Mouse (Mus musculus) neural tube, embryonic 14.5 days (tissue): Measurements from ENCODE around the gene Rpl22l1. TPM values are rescaled to one million over a fixed set of nuclear protein-coding genes. Genes with fewer than 3 reads are reported as not detected.
"Not testable (repeated sequence)": the region's sequence is repeated elsewhere in the genome, so short reads cannot be mapped to it uniquely, and the experiment has no call there.

ENCODE experiments used
- ATAC-seq: fragments of 200-750 bp; cut with Nextera tagmentation; 2 replicates; pipeline ENCODE4 v1.8.0; 2017; ENCODE audit warnings: low read depth, mild to moderate bottlenecking, moderate TSS enrichment, moderate library complexity
- H3K27ac ChIP-seq: fragments of 300-500 bp; sonication (generic); 2 replicates; pipeline ENCODE4 v1.5.1; 2014; ENCODE audit warnings: low read depth, mild to moderate bottlenecking, control low read depth, low read length, moderate library complexity, mixed read lengths
- H3K27me3 ChIP-seq: fragments of 300-500 bp; sonication (generic); 2 replicates; pipeline ENCODE4 v1.6.1; 2014; ENCODE audit warnings: low read length; ENCODE audit not compliant: control insufficient read depth, insufficient read depth
- H3K36me3 ChIP-seq: fragments of 300-500 bp; sonication (generic); 2 replicates; pipeline ENCODE4 v1.6.1; 2014; ENCODE audit warnings: low read length, mixed read lengths; ENCODE audit not compliant: control insufficient read depth, insufficient read depth
- H3K4me1 ChIP-seq: fragments of 300-500 bp; sonication (generic); 2 replicates; pipeline ENCODE4 v1.6.1; 2014; ENCODE audit warnings: low read length; ENCODE audit not compliant: control insufficient read depth, insufficient read depth
- H3K4me2 ChIP-seq: fragments of 300-500 bp; sonication (generic); 2 replicates; pipeline ENCODE4 v1.6.1; 2014; ENCODE audit warnings: mild to moderate bottlenecking, low read depth, low read length, control low read depth
- H3K4me3 ChIP-seq: fragments of 300-500 bp; sonication (generic); 2 replicates; pipeline ENCODE4 v1.5.1; 2014; ENCODE audit warnings: low read depth, low read length, control low read depth, mixed read lengths
- H3K9ac ChIP-seq: fragments of 300-500 bp; sonication (generic); replicated peaks from 2 replicates; pipeline ENCODE4 v1.6.1; 2014; ENCODE audit warnings: low read depth, mild to moderate bottlenecking, control low read depth, low read length, mixed read lengths
- H3K9me3 ChIP-seq: fragments of 300-500 bp; sonication (generic); 2 replicates; pipeline ENCODE4 v1.6.1; 2016; ENCODE audit warnings: low read length; ENCODE audit not compliant: control insufficient read depth
- WGBS: fragments of 180-500 bp; shearing (Covaris S2); extraction: QIAGEN DNeasy Blood & Tissue Kit; methylation state at CpG from one replicate; pipeline ENCODE4 v1.1.7; 2014; 5-methylcytosine and 5-hydroxymethylcytosine counted together
- polyA plus RNA-seq: library from polyadenylated mRNA; unstranded; fragments of >200 nt; fragmentation: Nextera tagmentation; extraction: Ambion mirVana; gene quantifications from 2 replicates; pipeline ENCODE4 v1.2.1, GENCODE M21; 2014

Rpl22l1 gene
- 256 and 280 TPM in 2 replicates for polyA plus RNA-seq

GRCm38 (mm10) chr3:28805301-28806097 lies at the start of gene Rpl22l1:
Gene Rpl22l1 (plus strand): TSS chr3:28805436.
- Histone ChIP-seq H3K4me3 (peak within 1 kb of the TSS; percentile 82), H3K9me3 (no peaks in the 10 kb centered on the region), H3K27me3 (no peaks in the 10 kb centered on the region), H3K4me2 (peak within 1 kb of the TSS; percentile 82), H3K36me3 (0 out of 2 replicates have a peak, but pooled peaks cover 4% of the 10 kb centered on the region), H3K27ac (peak within 1 kb of the TSS; percentile 88), H3K9ac (peak within 1 kb of the TSS; percentile 90), H3K4me1 (peaks cover 9% of the 10 kb centered on the region)
- peak; percentile 100 for ATAC-seq
- under 1% methylated on average over 72 of the region's 72 CpGs for WGBS

GRCm38 (mm10) chr3:28755477-28755876 lies 49.8 kb upstream of the Rpl22l1 start:
- H3K9me3 ChIP-seq = no peaks in the 10 kb centered on the region
- no peaks in the 10 kb centered on the region for H3K36me3 ChIP-seq
- WGBS = 53% methylated on average over 7 of the region's 7 CpGs
- no peak overlapping the region for H3K4me3 ChIP-seq
- no peak overlapping the region for H3K9ac ChIP-seq
- H3K27ac ChIP-seq = no peak overlapping the region
- 0 out of 2 replicates have a peak, but pooled peaks cover 8% of the 10 kb centered on the region for H3K4me1 ChIP-seq
- H3K27me3 ChIP-seq = no peaks in the 10 kb centered on the region
- peak; percentile 58 for ATAC-seq
- H3K4me2 ChIP-seq = no peak overlapping the region

- no peak overlapping the region for H3K4me3 ChIP-seq
- peak; percentile 63; the same call in 1 of the 2 replicates for ATAC-seq
- 34% methylated on average over 8 of the region's 8 CpGs for WGBS
- 0 out of 2 replicates have a peak, but pooled peaks cover 2% of the 10 kb centered on the region for H3K4me1 ChIP-seq
- no peak overlapping the region for H3K9ac ChIP-seq
- no peaks in the 10 kb centered on the region for H3K9me3 ChIP-seq
- no peak overlapping the region for H3K4me2 ChIP-seq
- no peaks in the 10 kb centered on the region for H3K27me3 ChIP-seq
- H3K36me3 ChIP-seq = no peaks in the 10 kb centered on the region
- no peak overlapping the region for H3K27ac ChIP-seq
Observed at GRCm38 (mm10) chr3:28761225-28761789, 43.9 kb upstream of the Rpl22l1 start.

- WGBS = 92% methylated on average over 4 of the region's 4 CpGs
- Histone ChIP-seq H3K27ac (no peak overlapping the region), H3K4me2 (no peak overlapping the region), H3K4me1 (no peaks in the 10 kb centered on the region), H3K9ac (no peak overlapping the region), H3K36me3 (no peaks in the 10 kb centered on the region), H3K4me3 (no peak overlapping the region), H3K9me3 (no peaks in the 10 kb centered on the region), H3K27me3 (no peaks in the 10 kb centered on the region)
- ATAC-seq = no peak
Observed at GRCm38 (mm10) chr3:28766935-28767334, 38.3 kb upstream of the Rpl22l1 start.

- Histone ChIP-seq H3K27me3 (no peaks in the 10 kb centered on the region), H3K9me3 (no peaks in the 10 kb centered on the region), H3K9ac (no peak overlapping the region), H3K36me3 (no peaks in the 10 kb centered on the region), H3K4me3 (no peak overlapping the region), H3K27ac (no peak overlapping the region), H3K4me1 (no peaks in the 10 kb centered on the region), H3K4me2 (no peak overlapping the region)
- WGBS = 52% methylated on average over 3 of the region's 3 CpGs
- no peak for ATAC-seq
Observed at GRCm38 (mm10) chr3:28768222-28768621, 37.0 kb upstream of the Rpl22l1 start.

GRCm38 (mm10) chr3:28772919-28773318 lies 32.3 kb upstream of the Rpl22l1 start:
- not testable (repeated sequence) for H3K4me1 ChIP-seq, H3K27ac ChIP-seq, ATAC-seq, H3K9ac ChIP-seq, H3K4me3 ChIP-seq, H3K9me3 ChIP-seq, H3K27me3 ChIP-seq, H3K4me2 ChIP-seq, H3K36me3 ChIP-seq
- WGBS = 71% methylated on average over 4 of the region's 4 CpGs

GRCm38 (mm10) chr3:28775361-28775760 lies 29.9 kb upstream of the Rpl22l1 start:
- WGBS = 95% methylated on average over 7 of the region's 7 CpGs

GRCm38 (mm10) chr3:28775958-28776357 lies 29.3 kb upstream of the Rpl22l1 start:
- Histone ChIP-seq H3K9me3 (no peaks in the 10 kb centered on the region), H3K36me3 (no peaks in the 10 kb centered on the region), H3K9ac (no peak overlapping the region), H3K4me2 (no peak overlapping the region), H3K4me1 (no peaks in the 10 kb centered on the region), H3K27ac (no peak overlapping the region), H3K4me3 (no peak overlapping the region), H3K27me3 (no peaks in the 10 kb centered on the region)
- no peak for ATAC-seq
- 90% methylated on average over 1 of the region's 1 CpGs for whole genome bisulfite sequencing

More at GRCm38 (mm10) chr3:28775361-28775760, 29.9 kb upstream of the Rpl22l1 start:
- Histone ChIP-seq H3K4me3 (no peak overlapping the region), H3K9me3 (no peaks in the 10 kb centered on the region), H3K27ac (no peak overlapping the region), H3K36me3 (no peaks in the 10 kb centered on the region), H3K9ac (no peak overlapping the region), H3K4me2 (no peak overlapping the region), H3K27me3 (no peaks in the 10 kb centered on the region), H3K4me1 (no peaks in the 10 kb centered on the region)
- no peak for ATAC-seq

GRCm38 (mm10) chr3:28776491-28776890 lies 28.7 kb upstream of the Rpl22l1 start:
- no peak overlapping the region for H3K4me2 ChIP-seq
- no peak overlapping the region for H3K4me3 ChIP-seq
- H3K27ac ChIP-seq = no peak overlapping the region
- ATAC-seq = no peak
- 78% methylated on average over 1 of the region's 1 CpGs for WGBS
- no peaks in the 10 kb centered on the region for H3K36me3 ChIP-seq
- H3K9ac ChIP-seq = no peak overlapping the region
- no peaks in the 10 kb centered on the region for H3K9me3 ChIP-seq
- H3K4me1 ChIP-seq = no peaks in the 10 kb centered on the region
- H3K27me3 ChIP-seq = no peaks in the 10 kb centered on the region
